Mouse (Mus musculus) cortical plate, adult 2 months (tissue): ENCODE data around the gene Plk5. TPM values are rescaled to one million over a fixed set of nuclear protein-coding genes. Genes with fewer than 3 reads are reported as not detected.

Experiments
- H3K27ac ChIP-seq: fragments of 200-500 bp; 2 replicates; pipeline ENCODE4 v1.5.1; 2012; ENCODE audit warnings: low read length, control low read depth, inconsistent platforms; ENCODE audit not compliant: insufficient read depth
- H3K4me1 ChIP-seq: fragments of 200-500 bp; 2 replicates; pipeline ENCODE4 v1.6.1; 2011; ENCODE audit warnings: low read length; ENCODE audit not compliant: control insufficient read depth, insufficient read depth
- H3K4me3 ChIP-seq: fragments of 200-500 bp; 2 replicates; pipeline ENCODE4 v1.5.1; 2011; ENCODE audit warnings: mild to moderate bottlenecking, low read length, control low read depth; ENCODE audit not compliant: insufficient read depth
- CTCF ChIP-seq: fragments of 200-500 bp; IDR thresholded peaks from 2 replicates; pipeline ENCODE4 v1.5.1; 2011; ENCODE audit warnings: mild to moderate bottlenecking, control low read depth, low read length; ENCODE audit not compliant: insufficient read depth; ENCODE audit errors: extremely low read depth
- POLR2A ChIP-seq: fragments of 200-500 bp; IDR thresholded peaks from 2 replicates; pipeline ENCODE4 v1.6.1; 2011; ENCODE audit warnings: mild to moderate bottlenecking, low read length, control low read depth; ENCODE audit not compliant: insufficient read depth; ENCODE audit errors: extremely low read depth
- polyA plus RNA-seq: library from polyadenylated mRNA; depleted of rRNA; stranded (reverse); fragments of >200 nt; gene quantifications from 2 replicates; pipeline ENCODE4 v1.2.3, GENCODE M21; 2012

The Plk5 gene
- polyA plus RNA-seq, 1 experiment: 40.3 TPM

DNA sequence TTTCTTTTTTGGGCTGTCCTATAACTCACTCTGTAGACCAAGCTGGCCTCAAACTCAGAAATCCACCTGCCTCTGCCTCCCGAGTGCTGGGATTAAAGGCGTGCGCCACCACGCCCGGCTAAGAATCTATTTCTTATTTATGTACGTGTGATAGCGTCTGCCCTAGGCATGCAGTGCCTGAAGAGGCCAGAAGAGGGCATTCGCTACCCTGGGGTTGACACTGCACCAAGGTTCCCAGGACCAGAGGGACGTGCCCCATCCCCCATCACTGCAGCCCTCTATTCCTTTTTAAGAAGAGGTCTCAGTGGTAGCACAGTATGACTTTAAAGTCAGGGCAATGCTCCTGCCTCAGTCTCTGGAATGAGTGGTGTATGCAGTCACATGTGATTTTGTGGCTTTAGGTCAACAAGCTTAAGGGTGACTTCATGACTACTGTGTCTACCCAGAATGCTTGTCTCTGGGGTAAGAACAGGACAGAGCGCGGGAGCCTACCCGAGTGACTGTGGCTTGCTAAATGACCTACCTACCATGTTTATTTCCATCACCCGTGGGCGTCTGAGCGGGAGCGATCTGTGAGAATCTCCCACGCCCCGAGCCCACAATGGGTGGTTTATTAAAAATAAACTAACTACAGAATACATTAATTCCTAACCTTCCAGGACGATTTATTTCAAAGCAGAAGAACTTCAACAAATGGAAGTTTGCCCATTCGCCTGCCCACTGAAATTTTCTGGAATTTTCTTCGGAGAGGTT, 13.9 kb downstream of the Plk5 start:
- no peak overlapping the region for H3K4me3 ChIP-seq
- no peak overlapping the region for H3K27ac ChIP-seq
- H3K4me1 ChIP-seq: no peaks in the 10 kb centered on the region
- 0 out of 2 replicates have a peak, but pooled peaks have one; percentile 8 for TF ChIP-seq CTCF
- no peak for TF ChIP-seq POLR2A

DNA sequence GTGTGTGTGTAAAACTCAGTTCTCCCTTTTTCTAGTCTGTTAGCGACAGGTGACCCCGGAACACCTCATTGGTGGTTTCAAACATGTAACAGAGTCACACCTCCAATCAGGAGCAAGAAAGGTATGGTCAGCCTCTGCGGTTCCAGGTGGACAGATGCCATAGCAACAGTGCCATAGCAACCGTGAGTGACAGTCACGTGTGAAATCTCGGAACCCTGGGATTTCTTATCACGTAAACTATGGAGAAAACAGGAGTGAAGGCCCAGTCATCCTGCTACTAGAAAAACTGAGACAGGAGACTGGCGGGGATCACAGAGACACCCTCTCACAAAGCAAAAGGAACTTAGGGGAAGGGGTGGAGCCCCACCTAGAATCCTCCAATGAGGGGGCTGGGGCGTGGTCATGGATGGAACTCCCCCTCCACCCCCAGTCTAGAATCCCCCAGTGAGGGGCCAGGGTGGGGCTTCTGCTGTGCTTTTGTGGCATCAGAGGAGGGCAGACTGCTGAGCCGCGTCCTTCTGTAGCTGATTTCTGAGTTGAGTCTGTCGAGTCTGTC, 15.2 kb downstream of the Plk5 start:
- no peaks in the 10 kb centered on the region for H3K4me1 ChIP-seq
- H3K4me3 ChIP-seq: no peak overlapping the region
- no peak overlapping the region for H3K27ac ChIP-seq
- TF ChIP-seq POLR2A: no peak
- no peak for TF ChIP-seq CTCF

DNA sequence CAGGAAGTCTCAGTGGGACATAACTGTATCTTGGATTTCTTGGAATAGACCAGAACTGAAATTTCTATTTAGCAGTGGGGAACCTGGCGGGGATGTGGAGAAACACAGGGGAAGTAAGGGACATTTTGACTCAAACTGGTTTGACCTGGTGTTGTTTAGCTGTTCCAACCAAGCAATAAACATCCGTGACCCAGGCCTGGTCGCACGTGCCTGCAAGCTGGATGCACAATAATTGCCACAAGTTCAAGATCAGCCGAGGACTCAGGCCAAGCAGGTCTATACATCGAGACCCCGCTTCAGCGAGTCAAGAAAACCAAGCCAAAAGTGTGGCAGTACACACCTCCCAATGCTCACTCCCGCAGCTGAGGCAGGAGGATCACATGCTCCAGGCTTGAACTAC, 15.7 kb downstream of the Plk5 start:
- Histone ChIP-seq H3K4me1 (no peaks in the 10 kb centered on the region), H3K4me3 (no peak overlapping the region), H3K27ac (no peak overlapping the region)
- TF ChIP-seq POLR2A: no peak

DNA sequence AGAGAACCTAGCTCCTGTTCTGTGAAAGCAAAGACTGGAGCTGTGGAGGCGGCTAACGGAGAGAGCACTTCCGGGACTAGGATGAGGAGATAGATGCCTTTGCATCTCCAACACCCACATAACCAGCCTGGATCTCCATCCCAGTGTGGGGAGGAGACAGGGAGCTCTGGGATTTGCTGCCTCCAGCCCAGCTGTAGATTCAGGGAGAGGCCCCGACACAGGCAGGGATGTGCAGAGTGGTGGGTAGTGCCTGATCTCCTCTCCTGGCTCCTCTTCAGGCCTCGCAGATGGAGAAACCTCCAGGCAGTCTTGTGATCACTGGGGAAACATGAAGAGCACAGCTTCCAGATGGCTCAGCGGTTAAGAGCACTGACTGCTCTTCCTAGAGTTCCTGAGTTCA, 16.4 kb downstream of the Plk5 start:
- H3K4me3 ChIP-seq: no peak overlapping the region
- H3K4me1 ChIP-seq: no peaks in the 10 kb centered on the region
- no peak overlapping the region for H3K27ac ChIP-seq
- TF ChIP-seq CTCF (no peak), POLR2A (no peak)

DNA sequence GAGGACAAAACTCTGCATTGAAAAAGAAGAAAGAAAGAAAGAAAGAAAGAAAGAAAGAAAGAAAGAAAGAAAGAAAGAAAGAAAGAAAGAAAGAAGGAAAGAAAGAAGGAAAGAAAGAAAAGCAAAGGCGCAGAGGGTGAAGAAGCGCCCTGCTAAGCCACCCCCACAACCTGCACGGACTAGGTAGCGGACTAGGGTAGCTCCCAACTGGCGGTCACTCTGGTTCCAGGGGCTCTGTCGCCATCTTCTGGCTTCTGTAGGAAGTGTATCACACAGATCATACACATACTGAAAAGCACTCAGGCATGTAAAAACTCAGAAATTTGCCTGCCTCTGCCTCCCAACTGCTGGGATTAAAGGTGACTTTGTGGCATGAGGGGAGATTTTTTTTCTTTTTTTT, 17.8 kb downstream of the Plk5 start:
- TF ChIP-seq CTCF (peak; percentile 66), POLR2A (no peak)
- H3K27ac ChIP-seq: no peak overlapping the region
- H3K4me3 ChIP-seq: no peak overlapping the region
- no peaks in the 10 kb centered on the region for H3K4me1 ChIP-seq

DNA sequence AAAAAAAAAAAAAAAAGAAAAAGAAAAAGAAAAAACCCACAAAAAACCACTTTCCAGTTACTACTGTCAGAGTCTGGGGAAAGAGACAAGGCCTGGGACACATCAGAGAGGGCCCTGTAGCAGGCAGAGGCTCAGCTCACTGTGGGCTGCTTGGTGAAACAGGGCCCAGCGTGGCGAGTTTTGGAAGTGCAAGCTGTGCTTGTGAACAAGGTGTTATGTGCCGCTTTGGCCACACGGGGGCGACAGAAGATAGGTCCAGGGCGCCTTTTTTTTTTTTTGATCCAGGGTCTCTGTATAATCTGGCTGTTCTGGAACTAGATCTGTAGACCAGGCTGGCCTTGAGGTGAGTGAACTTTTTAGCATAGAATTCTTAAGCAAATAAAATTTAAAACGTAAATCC, 19.9 kb downstream of the Plk5 start:
- Histone ChIP-seq H3K4me3 (no peak overlapping the region), H3K27ac (no peak overlapping the region), H3K4me1 (no peaks in the 10 kb centered on the region)
- TF ChIP-seq POLR2A (no peak), CTCF (peak; percentile 87)

DNA sequence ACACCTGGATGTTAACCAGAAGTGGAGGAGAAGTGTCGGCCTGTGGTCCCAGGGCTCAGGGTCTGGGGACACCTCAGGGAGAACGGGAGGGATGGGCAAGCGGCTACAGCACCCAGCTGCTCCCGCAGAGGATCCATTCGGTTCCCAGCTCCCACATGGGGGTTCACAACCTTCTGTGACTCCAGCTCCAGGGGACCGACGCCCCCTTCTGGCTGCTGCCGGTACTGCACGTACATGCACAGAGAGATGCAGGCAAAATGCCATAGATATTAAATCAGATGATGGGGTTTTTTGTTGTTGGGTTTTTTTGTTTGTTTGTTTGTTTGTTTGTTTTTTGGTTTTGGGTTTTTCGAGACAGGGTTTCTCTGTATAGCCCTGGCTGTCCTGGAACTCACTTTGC, 21.5 kb downstream of the Plk5 start:
- TF ChIP-seq CTCF (peak; percentile 31; the same call in 1 of the 2 replicates), POLR2A (no peak)
- Histone ChIP-seq H3K27ac (no peak overlapping the region), H3K4me3 (no peak overlapping the region), H3K4me1 (no peaks in the 10 kb centered on the region)

DNA sequence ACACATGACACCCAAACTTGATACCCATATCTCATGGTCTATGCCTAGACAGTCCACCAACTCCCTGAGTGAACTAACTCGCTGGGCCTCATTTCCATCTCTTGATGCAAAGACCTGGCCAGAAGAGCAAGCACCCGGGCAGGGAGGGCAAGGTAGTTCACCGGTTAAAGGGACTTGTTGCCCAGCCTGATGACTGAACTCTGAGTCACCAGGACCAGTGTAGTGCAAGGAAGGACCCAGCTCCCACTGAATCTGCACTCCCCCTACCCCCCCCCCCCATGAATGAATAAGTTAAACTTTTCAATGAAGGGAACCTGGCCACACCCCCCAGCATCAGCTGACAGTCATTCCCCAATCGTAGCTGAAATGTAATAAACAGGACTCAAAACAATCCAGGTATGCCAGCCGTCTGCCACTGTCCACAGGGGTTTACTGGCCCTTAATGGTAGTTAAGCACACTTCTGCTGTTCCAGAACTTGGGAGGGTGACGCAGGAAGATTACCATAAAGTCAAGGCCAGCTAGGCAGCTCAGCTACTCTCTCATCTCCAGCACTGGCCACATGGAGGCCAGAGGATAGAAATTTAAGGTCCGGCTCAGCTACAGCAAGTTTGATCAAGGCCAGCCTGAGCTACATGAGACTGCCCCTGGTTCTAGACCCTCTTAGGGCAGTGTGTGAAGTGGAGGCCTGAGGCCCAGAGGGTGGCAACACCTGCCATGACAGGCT, 26.5 kb downstream of the Plk5 start:
- no peak overlapping the region for H3K4me3 ChIP-seq
- TF ChIP-seq POLR2A (no peak), CTCF (no peak)
- H3K27ac ChIP-seq: no peak overlapping the region
- H3K4me1 ChIP-seq: peaks cover 4% of the 10 kb centered on the region; the same call in 1 of the 2 replicates

DNA sequence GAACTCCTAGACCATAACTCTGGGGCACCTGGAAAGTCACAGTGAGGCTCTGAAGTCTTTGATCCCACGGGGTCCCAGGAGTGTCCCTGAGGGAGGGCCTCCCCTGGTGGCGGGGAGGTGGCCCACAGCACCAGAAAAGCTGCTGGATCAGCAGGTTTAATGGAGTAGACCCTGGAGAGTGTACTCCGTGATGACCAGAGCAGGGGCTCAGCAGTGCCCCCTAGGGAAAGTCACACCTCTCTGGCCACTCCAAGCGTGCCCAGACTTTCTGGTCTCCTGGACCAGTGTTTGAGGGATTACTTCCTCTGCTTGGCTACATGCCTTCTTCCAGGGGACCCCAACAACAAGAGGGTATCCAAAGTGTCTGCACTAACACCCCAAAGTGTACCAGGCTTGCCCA, 27.2 kb downstream of the Plk5 start:
- Histone ChIP-seq H3K4me1 (peaks cover 4% of the 10 kb centered on the region; the same call in 1 of the 2 replicates), H3K27ac (no peak overlapping the region), H3K4me3 (no peak overlapping the region)
- no peak for TF ChIP-seq POLR2A
- peak; percentile 29; the same call in 1 of the 2 replicates for TF ChIP-seq CTCF
